Mouse (Mus musculus) lung, embryonic 14.5 days (tissue): ENCODE data around the gene Gipc2. TPM values are rescaled to one million over a fixed set of nuclear protein-coding genes. Genes with fewer than 3 reads are reported as not detected.

Source experiments
- ATAC-seq: fragments of 200-750 bp; cut with Nextera tagmentation; 2 replicates; pipeline ENCODE4 v1.8.0; 2017; ENCODE audit warnings: mild to moderate bottlenecking, moderate TSS enrichment, moderate library complexity; ENCODE audit not compliant: insufficient read depth
- DNase-seq: peaks from one replicate; pipeline ENCODE4 v3.0.0-alpha.2; 2015
- H3K27ac ChIP-seq: fragments of 300-500 bp; sonication (generic); 2 replicates; pipeline ENCODE4 v1.5.1; 2014; ENCODE audit warnings: low read depth, mild to moderate bottlenecking, moderate library complexity
- H3K27me3 ChIP-seq: fragments of 300-500 bp; sonication (generic); 2 replicates; pipeline ENCODE4 v1.6.1; 2014; ENCODE audit warnings: low read length, control low read depth; ENCODE audit not compliant: insufficient read depth
- H3K36me3 ChIP-seq: fragments of 300-500 bp; sonication (generic); 2 replicates; pipeline ENCODE4 v1.6.1; 2014; ENCODE audit warnings: control low read depth; ENCODE audit not compliant: insufficient read depth
- H3K4me1 ChIP-seq: fragments of 300-500 bp; sonication (generic); 2 replicates; pipeline ENCODE4 v1.6.1; 2014; ENCODE audit warnings: antibody characterized with exemption, control low read depth; ENCODE audit not compliant: insufficient read depth
- H3K4me2 ChIP-seq: fragments of 300-500 bp; sonication (generic); 2 replicates; pipeline ENCODE4 v1.6.1; 2014; ENCODE audit warnings: mild to moderate bottlenecking
- H3K4me3 ChIP-seq: fragments of 300-500 bp; sonication (generic); 2 replicates; pipeline ENCODE4 v1.5.1; 2014; ENCODE audit warnings: low read depth, low read length
- H3K9ac ChIP-seq: fragments of 300-500 bp; sonication (generic); 2 replicates; pipeline ENCODE4 v1.6.1; 2014
- H3K9me3 ChIP-seq: fragments of 300-500 bp; sonication (generic); 2 replicates; pipeline ENCODE4 v1.6.1; 2016; ENCODE audit warnings: low read depth, low read length, control low read depth
- CTCF ChIP-seq: IDR thresholded peaks from 2 replicates; pipeline ENCODE4 v1.5.1; 2016; ENCODE audit warnings: antibody characterized with exemption, low read depth
- WGBS: fragments of 180-500 bp; shearing (Covaris S2); extraction: QIAGEN DNeasy Blood & Tissue Kit; methylation state at CpG from one replicate; pipeline ENCODE4 v1.1.7; 2014; 5-methylcytosine and 5-hydroxymethylcytosine counted together
- polyA plus RNA-seq: library from polyadenylated mRNA; unstranded; fragments of >200 nt; fragmentation: Nextera tagmentation; extraction: Ambion mirVana; gene quantifications from 2 replicates; pipeline ENCODE4 v1.2.1, GENCODE M21; 2014

Gipc2 gene
- polyA plus RNA-seq, 1 experiment from 2014 or later: 6.8 TPM

- H3K9ac ChIP-seq: no peak overlapping the region
- ATAC-seq: peak; percentile 90
- H3K9me3 ChIP-seq: no peaks in the 10 kb centered on the region
- DNase-seq: peak; percentile 96
- H3K4me2 ChIP-seq: peak overlapping the region; percentile 39; the same call in 1 of the 2 replicates
- no peak for TF ChIP-seq CTCF
- peak overlapping the region; percentile 50; the same call in 1 of the 2 replicates for H3K27ac ChIP-seq
- WGBS: 7% methylated on average over 10 of the region's 10 CpGs
- no peaks in the 10 kb centered on the region for H3K27me3 ChIP-seq
- no peaks in the 10 kb centered on the region for H3K36me3 ChIP-seq
- no peak overlapping the region for H3K4me3 ChIP-seq
- H3K4me1 ChIP-seq: peaks cover 11% of the 10 kb centered on the region
These were observed 51.2 kb downstream of the Gipc2 start for GRCm38 (mm10) chr3:152114786-152115185.

DNA sequence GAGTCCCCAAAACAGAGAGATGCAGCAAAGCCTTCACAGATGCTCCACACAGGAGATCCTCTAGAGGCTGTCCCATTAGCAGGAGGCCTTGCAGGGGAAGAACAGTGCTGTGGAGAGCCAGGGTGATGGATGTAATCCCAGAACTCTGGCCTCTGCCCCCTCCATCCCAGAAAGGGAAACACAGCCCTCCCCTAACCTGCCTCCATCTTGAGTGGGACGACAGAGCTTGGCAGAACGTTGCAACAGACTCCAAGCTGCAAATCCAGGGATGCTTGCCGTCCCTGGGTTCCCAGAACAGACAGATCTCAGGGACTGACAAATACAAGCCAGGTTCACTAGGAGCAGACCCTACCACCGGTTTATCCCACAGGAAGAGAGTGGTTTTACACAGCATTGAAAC is 51.8 kb downstream of the Gipc2 start:
- no peak overlapping the region for H3K9ac ChIP-seq
- peaks cover 11% of the 10 kb centered on the region for H3K4me1 ChIP-seq
- H3K36me3 ChIP-seq: no peaks in the 10 kb centered on the region
- no peak for ATAC-seq
- 38% methylated on average over 4 of the region's 4 CpGs for WGBS
- no peaks in the 10 kb centered on the region for H3K27me3 ChIP-seq
- no peaks in the 10 kb centered on the region for H3K9me3 ChIP-seq
- no peak for DNase-seq
- no peak overlapping the region for H3K4me3 ChIP-seq
- H3K27ac ChIP-seq: no peak overlapping the region
- no peak for TF ChIP-seq CTCF
- H3K4me2 ChIP-seq: peak overlapping the region; percentile 39; the same call in 1 of the 2 replicates

DNA sequence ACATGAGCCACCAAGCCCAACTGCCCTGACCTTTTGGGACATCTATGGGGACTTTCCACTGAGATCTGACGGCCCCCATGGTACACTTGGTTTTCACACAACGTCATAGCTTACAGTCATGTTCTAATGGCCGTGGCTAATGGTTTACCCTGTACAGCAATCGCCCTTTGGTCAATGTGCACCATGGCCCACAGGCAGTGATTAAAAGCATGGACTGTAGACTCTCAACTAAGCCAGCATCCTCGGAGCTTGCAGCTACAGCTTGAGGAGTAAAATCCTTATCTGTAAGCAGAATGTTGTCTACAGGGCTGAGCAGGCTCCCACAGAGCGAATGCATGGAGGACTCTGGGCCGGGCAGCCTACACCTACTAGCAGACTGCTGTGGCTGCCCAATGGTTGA is 52.5 kb downstream of the Gipc2 start:
- Histone ChIP-seq H3K27ac (no peak overlapping the region), H3K9me3 (no peaks in the 10 kb centered on the region), H3K27me3 (no peaks in the 10 kb centered on the region), H3K4me3 (no peak overlapping the region), H3K4me1 (peaks cover 15% of the 10 kb centered on the region), H3K9ac (no peak overlapping the region), H3K4me2 (no peak overlapping the region), H3K36me3 (no peaks in the 10 kb centered on the region)
- ATAC-seq: no peak
- no peak for DNase-seq
- no peak for TF ChIP-seq CTCF
- 82% methylated on average over 7 of the region's 7 CpGs for WGBS

- peaks cover 16% of the 10 kb centered on the region for H3K4me1 ChIP-seq
- DNase-seq: no peak
- no peak overlapping the region for H3K9ac ChIP-seq
- H3K4me3 ChIP-seq: no peak overlapping the region
- no peak overlapping the region for H3K4me2 ChIP-seq
- no peak for ATAC-seq
- no peaks in the 10 kb centered on the region for H3K36me3 ChIP-seq
- WGBS: 76% methylated on average over 8 of the region's 8 CpGs
- no peaks in the 10 kb centered on the region for H3K9me3 ChIP-seq
- no peak for TF ChIP-seq CTCF
- H3K27me3 ChIP-seq: no peaks in the 10 kb centered on the region
- no peak overlapping the region for H3K27ac ChIP-seq
These were observed 53.4 kb downstream of the Gipc2 start for GRCm38 (mm10) chr3:152112664-152113063.

DNA sequence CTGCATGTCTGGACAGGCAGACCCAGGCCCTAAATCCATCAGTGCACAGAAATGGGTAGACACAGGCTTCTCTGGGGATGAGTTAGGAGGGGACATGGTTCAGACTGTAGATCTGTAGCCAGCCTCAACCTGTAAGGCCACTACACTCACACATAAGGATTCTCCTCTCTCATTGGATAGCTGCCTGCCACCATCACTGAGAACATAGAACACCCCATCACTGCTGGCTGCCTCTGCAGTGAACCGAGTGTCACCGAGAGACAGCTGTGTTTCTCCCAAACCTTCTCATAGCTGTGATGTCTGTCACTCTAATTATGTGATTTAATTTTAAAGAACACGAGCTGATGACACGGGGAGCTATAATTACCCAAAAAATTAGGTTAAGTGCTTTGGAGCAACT is 54.5 kb downstream of the Gipc2 start:
- Histone ChIP-seq H3K9me3 (no peaks in the 10 kb centered on the region), H3K9ac (no peak overlapping the region), H3K36me3 (no peaks in the 10 kb centered on the region), H3K4me2 (0 out of 2 replicates have a peak overlapping the region, but pooled peaks have one; percentile 13), H3K4me3 (no peak overlapping the region), H3K27ac (no peak overlapping the region), H3K4me1 (peaks cover 17% of the 10 kb centered on the region), H3K27me3 (peaks cover 6% of the 10 kb centered on the region; the same call in 1 of the 2 replicates)
- TF ChIP-seq CTCF: no peak
- WGBS: 62% methylated on average over 4 of the region's 4 CpGs
- DNase-seq (no peak), ATAC-seq (no peak; the same call in 1 of the 2 replicates)

GRCm38 (mm10) chr3:152111081-152111480 is 54.9 kb downstream of the Gipc2 start:
- Histone ChIP-seq H3K9ac (no peak overlapping the region), H3K4me3 (no peak overlapping the region), H3K4me1 (peaks cover 17% of the 10 kb centered on the region), H3K4me2 (0 out of 2 replicates have a peak overlapping the region, but pooled peaks have one; percentile 13), H3K36me3 (no peaks in the 10 kb centered on the region), H3K9me3 (no peaks in the 10 kb centered on the region), H3K27me3 (peaks cover 6% of the 10 kb centered on the region; the same call in 1 of the 2 replicates), H3K27ac (no peak overlapping the region)
- WGBS: 6% methylated on average over 9 of the region's 9 CpGs
- peak; percentile 28 for ATAC-seq
- DNase-seq: peak; percentile 94
- TF ChIP-seq CTCF: peak; percentile 84

- no peak overlapping the region for H3K27ac ChIP-seq
- H3K4me1 ChIP-seq: peaks cover 6% of the 10 kb centered on the region; the same call in 1 of the 2 replicates
- WGBS: 39% methylated on average over 7 of the region's 7 CpGs
- ATAC-seq (no peak), DNase-seq (peak; percentile 17)
- TF ChIP-seq CTCF: no peak
- peaks cover 6% of the 10 kb centered on the region for H3K27me3 ChIP-seq
- H3K4me2 ChIP-seq: no peak overlapping the region
- H3K9ac ChIP-seq: no peak overlapping the region
- no peaks in the 10 kb centered on the region for H3K36me3 ChIP-seq
- no peak overlapping the region for H3K4me3 ChIP-seq
- H3K9me3 ChIP-seq: no peaks in the 10 kb centered on the region
These were observed 56.8 kb downstream of the Gipc2 start for GRCm38 (mm10) chr3:152109260-152109587.
